Mouse (Mus musculus): Measurements from ENCODE around the gene Tmem248. TPM values are rescaled to one million over a fixed set of nuclear protein-coding genes. Genes with fewer than 3 reads are reported as not detected.
A peak's percentile ranks its signal among the peaks of the same experiment; 100 is the strongest.

Tmem248 gene
- total RNA-seq, 2 experiments from 2014 or later, result 35.4 to 46.8 TPM

DNA sequence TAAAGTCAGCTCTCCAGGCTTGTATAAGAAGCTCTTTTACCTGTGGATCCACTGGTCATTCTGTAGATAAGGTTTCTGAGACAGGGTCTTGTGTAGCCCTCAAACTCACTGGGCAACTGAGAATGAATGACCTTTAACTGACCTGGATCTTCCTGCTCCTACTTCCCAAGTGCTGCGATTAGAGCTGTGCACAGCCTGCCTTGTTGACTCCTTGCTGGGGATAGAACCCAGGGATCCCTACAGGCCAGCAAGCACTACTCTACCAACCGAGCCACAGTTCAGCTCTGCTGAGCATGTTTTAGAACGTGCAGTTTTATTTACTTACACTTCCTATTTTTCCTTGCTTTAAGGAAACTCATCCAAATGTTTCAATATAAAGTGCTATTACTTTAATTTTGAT lies 19.4 kb upstream of the Tmem248 start:
- DNase-seq (ENCODE audit: low spot score in 2 of 2), result no peak
- intact Hi-C loops (cut with DNase I), result no loop called here

DNA sequence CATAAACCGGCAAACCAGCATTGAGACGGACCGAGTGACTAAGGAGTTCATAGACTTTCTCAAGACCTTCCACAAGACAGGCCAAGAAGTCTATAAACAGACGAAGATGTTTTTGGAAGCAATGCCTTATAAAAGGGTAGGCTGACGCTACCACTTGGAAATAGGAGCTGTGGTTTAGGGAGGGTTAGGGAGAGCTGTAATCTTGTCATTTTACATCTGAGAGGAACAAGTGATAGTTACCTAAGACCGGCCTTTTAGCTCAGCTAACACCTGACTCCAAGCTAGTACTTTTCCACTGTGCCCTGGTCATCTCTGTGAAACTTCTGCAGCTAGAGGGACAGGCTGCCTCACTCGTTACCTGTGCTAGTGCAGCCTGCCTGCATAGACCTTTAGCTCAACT lies 18.9 kb upstream of the Tmem248 start:
- intact Hi-C loops (cut with DNase I), result no loop called here

DNA sequence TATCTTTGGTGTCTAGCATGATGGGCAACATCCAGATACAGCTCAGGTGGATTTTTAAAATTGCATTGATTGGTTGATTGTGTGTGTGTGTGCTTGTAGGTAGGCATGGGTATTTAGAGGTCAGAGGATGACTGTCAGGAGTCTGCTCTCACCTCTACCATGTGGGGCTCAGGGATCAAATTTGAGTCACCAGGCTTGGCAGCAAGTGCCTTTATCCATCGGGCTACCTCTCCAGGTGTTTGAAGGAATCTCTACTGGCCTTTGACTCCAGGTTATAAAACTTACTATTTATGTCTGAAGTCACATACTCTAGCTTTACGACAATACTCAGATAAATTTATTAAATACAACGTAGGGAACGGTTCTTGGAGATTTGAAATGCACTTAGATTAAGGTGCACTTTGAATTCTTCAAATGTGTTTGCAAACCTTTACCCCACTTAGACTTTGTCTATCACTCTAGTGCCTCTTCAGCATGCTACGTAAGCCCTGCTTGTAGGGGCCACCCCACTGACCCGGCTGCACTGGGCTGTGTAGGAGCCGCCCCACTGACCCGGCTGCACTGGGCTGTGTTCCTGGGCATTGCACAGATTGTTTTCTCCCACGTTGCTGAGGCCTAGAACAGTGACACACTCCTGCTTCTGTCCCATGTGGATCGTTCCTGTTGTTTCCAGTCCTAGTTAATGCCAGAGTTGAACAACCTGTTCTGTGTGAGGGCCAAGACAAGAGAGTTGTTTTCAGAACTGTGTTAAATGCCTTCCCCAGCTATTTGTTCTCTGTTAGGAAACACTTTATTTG lies 16.4 kb upstream of the Tmem248 start:
- DNase-seq (ENCODE audit: low spot score in 2 of 2), result no peak
- intact Hi-C loops (cut with DNase I), result no loop called here

More for the DNA sequence above, 18.9 kb upstream of the Tmem248 start:
- no peak for DNase-seq (ENCODE audit: low spot score in 2 of 2)

DNA sequence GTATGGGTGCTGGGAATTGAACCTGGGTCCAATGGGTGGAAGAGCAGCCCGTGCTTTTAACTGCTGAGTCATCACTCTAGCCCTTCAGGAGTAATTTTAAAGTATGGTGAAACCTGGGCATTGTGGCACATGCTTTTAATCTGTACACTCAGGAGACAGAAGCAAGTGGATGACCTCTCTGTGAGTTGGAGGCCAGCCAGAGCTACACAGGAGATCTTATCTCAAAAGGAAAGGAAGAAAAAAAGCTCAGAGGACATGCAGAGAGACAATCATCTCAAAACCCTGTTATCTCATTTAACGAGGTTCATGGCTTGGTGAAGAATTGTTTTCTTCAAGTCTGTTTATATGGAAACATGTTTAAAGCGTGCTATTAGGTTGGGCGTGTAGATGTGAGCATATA lies 12.9 kb upstream of the Tmem248 start:
- no peak for DNase-seq (ENCODE audit: low spot score in 2 of 2)
- intact Hi-C loops (cut with DNase I), result no loop called here

DNA sequence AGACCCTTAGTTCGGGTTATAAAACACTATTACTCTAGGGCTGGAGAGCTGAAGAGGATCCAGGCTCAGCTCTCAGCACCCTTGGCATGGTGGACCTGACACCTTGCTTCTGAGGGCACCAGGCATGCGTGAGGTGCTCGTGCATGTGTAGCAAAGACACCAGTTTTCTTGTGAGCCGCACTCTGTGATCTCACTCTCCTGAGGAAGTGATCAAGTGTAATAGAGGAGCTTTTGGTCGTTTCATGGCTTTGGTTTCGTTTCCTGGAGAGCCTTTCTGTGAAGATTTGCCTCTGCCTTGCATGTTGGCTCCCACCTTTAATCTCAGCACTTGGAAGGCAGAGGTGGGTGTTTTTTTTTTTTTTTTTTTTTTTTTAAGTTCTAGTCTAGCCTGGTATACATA lies 12.3 kb upstream of the Tmem248 start:
- no peak for DNase-seq (ENCODE audit: low spot score in 2 of 2)
- intact Hi-C loops (cut with DNase I), result no loop called here

DNA sequence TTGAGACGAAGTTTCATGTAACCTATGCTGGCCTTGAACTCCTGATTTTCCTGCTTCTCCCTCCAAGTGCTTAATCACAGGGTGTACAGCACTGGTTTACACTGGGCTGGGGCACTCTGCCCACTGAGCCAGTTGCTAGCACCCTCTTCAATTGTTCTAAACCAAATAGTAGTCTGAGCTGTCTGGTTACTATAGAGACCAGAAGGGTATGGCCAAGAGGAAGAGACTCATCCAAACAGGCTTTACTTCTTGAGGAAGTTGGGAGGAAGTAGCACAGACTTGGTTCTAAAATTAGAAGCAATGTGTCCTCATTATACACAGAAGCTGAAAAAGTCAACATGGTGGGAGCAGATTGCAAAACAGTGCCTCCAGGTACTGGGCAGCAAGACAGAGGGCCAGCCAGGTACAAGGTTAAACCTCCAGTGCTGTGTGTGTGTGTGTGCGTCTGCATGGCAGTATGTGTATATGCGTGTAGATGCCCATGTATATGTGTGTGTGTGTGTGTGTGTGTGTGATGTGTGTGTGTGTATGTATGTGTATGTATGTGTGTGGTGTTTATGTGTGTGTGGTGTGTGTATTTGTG lies 11.3 kb upstream of the Tmem248 start:
- DNase-seq (ENCODE audit: low spot score in 2 of 2), result peak in 1 of 2 experiments; percentile 18
- intact Hi-C loops (cut with DNase I), result no loop called here

DNA sequence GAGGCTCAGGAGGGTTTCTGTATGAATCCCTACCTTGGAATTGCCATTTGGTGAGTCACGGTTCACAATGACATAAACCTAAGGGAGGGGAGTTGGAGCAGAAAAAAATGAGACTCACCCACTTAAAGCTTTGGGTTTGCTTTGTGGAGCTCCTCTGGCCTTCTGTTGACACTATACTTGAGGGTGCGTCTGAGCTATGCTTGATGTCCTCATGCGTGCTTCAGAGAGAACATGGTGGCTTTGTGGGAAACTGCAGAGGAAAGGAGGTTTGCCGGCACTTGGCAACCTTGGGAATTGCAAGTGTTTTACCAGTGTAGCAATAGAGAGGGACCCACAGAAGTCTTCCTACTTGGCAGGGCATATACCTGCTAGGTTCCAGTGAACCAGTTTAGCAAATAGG lies 9.6 kb upstream of the Tmem248 start:
- intact Hi-C loops (cut with DNase I), result no loop called here
- DNase-seq (ENCODE audit: low spot score in 2 of 2), result no peak

DNA sequence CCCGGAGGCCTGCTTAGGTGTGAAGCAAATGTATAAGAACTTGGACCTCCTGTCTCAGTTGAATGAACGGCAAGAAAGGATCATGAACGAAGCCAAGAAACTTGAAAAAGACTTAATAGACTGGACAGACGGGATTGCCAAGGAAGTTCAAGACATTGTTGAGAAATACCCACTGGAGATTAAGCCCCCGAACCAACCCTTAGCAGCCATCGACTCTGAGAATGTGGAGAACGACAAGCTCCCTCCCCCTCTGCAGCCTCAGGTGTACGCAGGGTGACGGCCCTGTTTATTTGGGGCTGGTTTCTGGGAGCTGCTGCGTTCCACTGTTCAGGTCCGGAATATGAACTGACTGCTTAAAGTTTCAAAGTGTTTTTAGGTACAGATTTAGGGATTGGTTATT lies 3.9 kb upstream of the Tmem248 start:
- no peak for DNase-seq (ENCODE audit: low spot score in 2 of 2)
- intact Hi-C loops (cut with DNase I), result no loop called here

DNA sequence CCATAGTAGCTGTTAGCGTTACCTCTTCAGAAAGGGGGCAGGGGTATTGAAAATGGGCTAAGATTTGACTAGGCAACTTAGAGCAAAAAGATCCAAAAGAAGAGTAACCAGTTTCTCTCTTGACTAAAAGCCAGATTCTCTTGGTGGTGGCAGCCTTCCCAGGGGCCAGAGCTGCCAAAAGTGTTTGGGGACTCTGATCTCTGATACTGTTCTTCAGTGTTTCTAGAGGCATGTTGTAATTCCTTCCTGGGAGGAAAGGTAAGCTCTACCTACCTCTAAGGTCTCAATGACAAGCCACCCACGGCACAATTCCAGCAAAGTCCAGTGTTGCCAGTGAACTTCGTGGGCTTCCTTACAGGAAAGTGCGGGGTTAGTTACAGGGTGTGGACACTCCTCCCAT lies 525 bp downstream of the Tmem248 start:
- intact Hi-C loops (cut with DNase I), result no loop called here
- DNase-seq (ENCODE audit: low spot score in 2 of 2), result no peak

DNA sequence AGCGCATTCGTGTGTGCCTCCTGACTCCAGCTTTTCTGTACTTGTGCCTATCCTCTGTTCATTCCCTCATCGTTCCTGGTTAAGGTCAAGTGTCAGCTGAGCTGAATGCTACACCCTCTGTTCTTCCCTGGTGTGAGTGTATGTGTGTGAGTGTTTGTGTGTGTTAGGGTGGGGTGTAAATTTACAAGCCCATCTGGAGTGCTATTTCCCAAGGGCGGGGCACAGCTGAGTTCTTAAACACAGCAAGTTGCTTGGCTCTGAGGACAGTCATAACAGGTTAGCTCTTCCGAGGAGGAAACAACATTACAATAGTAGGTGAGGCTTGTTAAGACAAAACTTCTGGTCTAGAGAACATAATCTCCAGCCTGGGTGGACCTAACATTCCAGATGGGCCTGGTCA lies 1.5 kb downstream of the Tmem248 start:
- intact Hi-C loops (cut with DNase I), result no loop called here
- no peak for DNase-seq (ENCODE audit: low spot score in 2 of 2)

DNA sequence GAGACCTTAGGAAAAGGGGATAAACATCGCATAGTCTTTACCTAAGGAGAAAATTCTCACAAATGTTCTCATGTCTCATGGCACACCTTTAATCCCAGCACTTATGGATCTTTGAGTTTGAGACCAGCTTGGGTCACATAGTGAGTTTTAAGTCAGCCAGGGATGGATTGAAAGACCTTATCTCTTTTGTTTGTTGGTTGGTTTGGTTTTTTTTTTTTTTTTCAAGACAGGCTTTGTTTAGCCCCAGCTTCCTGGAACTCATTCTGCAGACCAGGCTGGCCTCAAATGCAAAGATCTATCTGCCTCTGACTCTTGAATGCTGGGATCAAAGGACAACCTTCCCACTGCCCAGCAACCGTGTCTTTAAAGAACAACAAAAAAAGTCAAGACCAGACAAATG lies 4.4 kb downstream of the Tmem248 start:
- intact Hi-C loops (cut with DNase I), result loop anchor here (5.0 kb wide), 1 partner anchor 49 kb away; the partner anchor contains the start of gene Rabgef1
- no peak for DNase-seq (ENCODE audit: low spot score in 2 of 2)

DNA sequence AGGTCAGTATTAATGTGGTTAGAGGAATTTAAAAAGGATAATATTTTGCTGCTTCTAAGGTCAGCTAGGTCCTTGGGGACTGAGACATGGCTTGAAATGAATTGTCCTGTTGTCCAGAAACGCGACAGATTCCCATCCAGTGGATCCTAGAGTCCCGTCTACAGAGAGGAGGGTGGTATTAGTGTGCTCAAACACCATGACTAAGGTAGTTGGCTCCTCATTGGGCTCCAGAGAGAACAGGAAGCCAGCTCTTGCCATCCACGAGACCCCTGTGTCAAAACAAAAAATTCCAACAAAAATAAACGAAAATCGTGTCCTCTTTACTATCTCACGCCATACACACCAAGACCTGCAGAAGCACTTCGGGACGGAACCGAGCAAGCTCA lies 4.9 kb downstream of the Tmem248 start:
- peak in 1 of 2 experiments; percentile 30 for DNase-seq (ENCODE audit: low spot score in 2 of 2)
- intact Hi-C loops (cut with DNase I), result loop anchor here (5.0 kb wide), 1 partner anchor 49 kb away; the partner anchor contains the start of gene Rabgef1

DNA sequence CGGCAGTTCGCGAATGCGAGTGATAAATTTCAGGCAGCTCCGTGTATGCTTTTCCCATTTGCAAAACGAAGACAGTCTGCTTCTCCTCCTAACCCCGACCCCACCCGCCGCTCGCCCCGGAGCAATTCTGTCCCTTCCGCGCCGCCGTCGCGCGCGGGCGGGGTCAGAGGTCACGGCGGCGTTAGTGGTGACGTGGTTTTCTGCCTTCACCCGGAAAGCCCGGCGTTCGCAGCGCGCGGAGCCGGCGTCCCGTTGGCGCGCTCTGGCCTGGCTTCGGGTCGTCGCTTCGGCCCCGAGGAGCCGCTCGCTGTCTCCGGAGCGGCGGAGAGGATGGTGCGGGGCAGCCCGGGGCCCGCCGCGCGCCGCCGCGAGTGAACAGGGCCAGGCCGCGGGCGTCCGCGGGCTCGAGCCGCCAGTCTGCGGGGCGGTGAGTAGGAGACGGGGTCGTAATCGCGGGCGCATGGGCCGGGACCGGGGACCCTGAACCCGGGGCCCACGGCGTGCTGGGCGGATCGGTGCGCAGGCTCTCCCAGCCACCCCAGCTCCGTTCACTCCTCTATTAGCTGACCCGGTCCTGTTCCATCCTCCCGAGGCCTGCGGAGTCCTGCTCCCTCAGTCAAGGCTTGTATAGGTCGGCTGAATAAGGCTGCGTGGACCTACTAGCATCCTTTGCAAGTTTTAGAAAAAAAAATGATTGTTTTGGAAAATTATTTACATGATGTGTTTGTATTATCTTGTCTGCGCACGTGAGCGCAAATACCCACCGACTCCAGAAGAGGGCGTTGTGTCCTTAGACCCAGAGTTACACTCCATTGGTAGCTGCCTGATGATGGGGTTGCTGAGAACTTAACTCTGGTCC lies 5.5 kb downstream of the Tmem248 start:
- intact Hi-C loops (cut with DNase I), result loop anchor here (5.0 kb wide), 1 partner anchor 50 kb away; the partner anchor contains the start of gene Rabgef1
- DNase-seq (ENCODE audit: low spot score in 2 of 2), result peak; percentile 91 to 95

DNA sequence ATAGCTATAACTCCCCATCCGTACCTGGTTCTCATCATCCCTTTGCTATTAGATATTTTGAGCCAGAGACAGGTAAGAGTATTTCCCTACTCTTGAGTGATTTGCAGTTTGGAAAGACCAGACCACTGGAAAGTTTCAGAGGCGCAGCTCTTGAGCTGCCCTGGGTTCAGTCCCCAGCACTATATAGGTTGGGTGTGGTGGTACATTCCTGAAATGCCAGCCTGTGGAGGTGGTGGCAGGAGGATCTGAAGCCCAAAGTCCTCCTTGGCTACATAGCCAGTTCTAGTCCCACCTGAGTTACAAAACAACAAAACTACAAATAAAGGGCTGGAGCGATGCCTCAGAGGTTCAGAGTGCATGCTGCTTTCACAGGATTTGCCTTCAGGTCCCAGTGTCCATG lies 9.9 kb downstream of the Tmem248 start:
- intact Hi-C loops (cut with DNase I), result no loop called here

DNA sequence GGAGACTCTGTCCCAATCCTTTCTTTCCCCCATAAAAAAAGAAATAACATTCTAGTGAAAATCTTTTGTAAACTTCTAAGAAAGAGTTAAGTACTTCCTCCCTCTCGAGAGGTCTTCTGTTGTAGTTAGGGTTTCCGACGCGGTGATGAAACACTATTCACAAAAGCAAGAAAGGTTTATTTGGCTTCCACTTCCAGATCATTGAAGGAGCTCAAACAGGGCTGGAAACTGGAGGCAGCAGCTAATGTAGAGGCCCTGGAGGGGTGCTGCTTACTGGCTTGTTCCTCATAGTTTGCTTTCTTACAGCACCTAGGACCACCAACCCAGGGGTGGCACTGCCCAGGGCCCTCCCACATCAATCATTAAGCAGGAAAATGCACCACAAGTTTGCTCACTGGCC lies 11.2 kb downstream of the Tmem248 start:
- DNase-seq (ENCODE audit: low spot score in 2 of 2), result no peak
- intact Hi-C loops (cut with DNase I), result no loop called here

More for the DNA sequence above, 9.9 kb downstream of the Tmem248 start:
- no peak for DNase-seq (ENCODE audit: low spot score in 2 of 2)

DNA sequence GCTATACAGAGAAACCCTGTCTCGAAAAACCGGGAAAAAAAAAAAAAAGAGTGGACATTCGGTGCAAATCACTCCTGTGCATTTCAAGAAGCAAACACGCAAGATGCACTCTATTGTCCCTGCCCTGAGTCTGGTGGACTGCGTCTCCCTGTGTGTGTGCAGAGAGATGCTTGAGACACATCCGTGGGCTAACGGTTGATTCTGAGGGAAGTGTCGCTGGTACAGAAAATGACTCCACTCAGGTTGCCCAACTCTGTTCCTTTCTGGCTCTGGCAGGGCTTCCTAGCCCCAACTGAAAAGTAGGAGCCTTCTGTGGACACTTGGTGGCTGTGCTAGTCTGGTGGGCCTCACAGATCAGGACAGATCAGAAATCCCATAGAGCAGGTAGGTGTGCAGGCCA lies 19.4 kb downstream of the Tmem248 start:
- no peak for DNase-seq (ENCODE audit: low spot score in 2 of 2)
- intact Hi-C loops (cut with DNase I), result no loop called here

DNA sequence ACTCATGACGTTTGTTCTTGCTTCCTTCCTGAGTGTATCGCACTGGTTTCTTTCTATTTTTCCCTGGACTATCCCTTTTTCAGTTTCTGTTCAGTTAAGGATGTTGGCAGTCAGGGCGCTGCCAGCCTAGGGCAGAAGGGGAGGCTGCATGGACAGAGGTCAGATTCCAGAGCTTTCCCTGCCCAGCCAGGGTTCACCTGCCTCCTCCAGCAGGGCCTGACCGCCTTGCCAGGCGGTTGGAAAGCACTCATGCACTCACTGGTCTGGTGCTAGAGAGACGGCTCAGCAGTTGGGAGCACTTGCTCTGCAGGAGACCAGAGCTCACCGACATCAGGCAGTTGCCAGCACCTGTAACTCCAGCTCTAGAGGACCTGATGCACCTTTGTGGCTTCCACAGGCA lies 22.4 kb downstream of the Tmem248 start:
- intact Hi-C loops (cut with DNase I), result no loop called here
- no peak for DNase-seq (ENCODE audit: low spot score in 2 of 2)

DNA sequence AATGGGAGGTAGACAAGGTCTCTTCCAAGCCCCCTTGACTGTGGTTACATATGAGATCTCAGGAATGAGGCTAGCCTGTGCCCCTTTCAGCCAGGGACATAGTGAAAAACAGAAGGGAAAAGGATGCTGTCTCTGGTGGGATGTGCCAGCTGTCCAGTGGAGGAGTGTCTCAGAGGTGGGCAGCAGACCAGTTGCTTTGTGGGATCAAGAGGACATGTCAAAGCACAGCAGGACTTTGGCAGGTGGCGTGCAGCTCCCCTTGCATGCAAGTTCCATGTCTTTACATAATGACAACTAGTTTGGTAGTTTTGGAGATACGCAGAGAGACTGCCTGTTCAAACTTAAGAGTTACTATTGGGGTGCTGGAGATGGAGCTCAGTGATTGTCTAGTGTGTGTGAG lies 23.0 kb downstream of the Tmem248 start:
- no peak for DNase-seq (ENCODE audit: low spot score in 2 of 2)
- intact Hi-C loops (cut with DNase I), result no loop called here

DNA sequence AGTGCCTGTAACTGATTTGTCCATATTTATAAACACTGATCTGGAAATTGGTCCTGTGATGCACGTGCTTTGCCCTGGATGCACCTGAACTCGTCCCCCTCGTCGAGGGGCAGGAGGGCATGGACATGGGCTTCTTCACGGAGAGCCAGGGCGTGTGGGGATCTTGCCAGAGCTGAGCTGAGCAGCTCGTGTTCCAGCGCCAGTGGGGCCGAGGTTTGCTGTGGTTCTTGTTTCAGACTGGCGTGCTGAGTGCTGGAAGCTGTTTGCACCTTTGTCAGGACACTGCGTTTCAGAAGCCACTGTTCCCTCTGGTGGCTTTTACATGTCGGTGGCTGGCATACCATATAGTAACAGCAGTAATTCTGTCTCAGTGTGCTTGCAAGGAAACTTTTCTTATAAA lies 24.5 kb downstream of the Tmem248 start:
- no peak for DNase-seq (ENCODE audit: low spot score in 2 of 2)
- intact Hi-C loops (cut with DNase I), result no loop called here

DNA sequence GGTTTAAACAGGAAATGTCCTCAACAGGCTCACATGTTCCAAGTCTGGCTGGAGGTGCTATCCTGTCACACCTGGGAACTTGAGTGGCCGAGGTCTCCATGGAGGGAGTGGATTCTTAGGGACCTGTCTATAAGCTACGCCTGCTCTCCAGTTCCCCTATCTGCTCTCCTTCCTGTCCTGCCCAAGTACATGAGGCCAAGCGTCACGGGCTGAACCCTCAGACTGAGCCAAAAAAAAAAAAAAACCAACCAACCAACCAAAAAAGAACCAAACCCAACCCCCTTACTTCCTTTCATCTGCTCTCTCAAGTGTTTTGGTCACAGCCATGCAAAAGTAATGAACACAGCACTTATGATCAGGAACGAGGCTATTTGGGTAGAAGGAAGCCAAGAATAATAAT lies 30.9 kb downstream of the Tmem248 start:
- intact Hi-C loops (cut with DNase I), result no loop called here
- DNase-seq (ENCODE audit: low spot score in 2 of 2), result no peak
